Mouse (Mus musculus) midbrain, embryonic 15.5 days (tissue): ENCODE results near the gene Yaf2. TPM values are rescaled to one million over a fixed set of nuclear protein-coding genes. Genes with fewer than 3 reads are reported as not detected.

Experiments
- ATAC-seq: fragments of 200-750 bp; cut with Nextera tagmentation; replicated peaks from 2 replicates; pipeline ENCODE4 v1.8.0; 2017; ENCODE audit warnings: moderate TSS enrichment
- H3K27ac ChIP-seq: fragments of 300-500 bp; sonication (generic); 2 replicates; pipeline ENCODE4 v1.5.1; 2015; ENCODE audit warnings: mild to moderate bottlenecking, inconsistent platforms
- H3K27me3 ChIP-seq: fragments of 300-500 bp; sonication (generic); replicated peaks from 2 replicates; pipeline ENCODE4 v1.6.1; 2015; ENCODE audit warnings: inconsistent platforms
- H3K36me3 ChIP-seq: fragments of 300-500 bp; sonication (generic); replicated peaks from 2 replicates; pipeline ENCODE4 v1.6.1; 2015; ENCODE audit warnings: inconsistent platforms
- H3K4me1 ChIP-seq: fragments of 300-500 bp; sonication (generic); 2 replicates; pipeline ENCODE4 v1.6.1; 2015; ENCODE audit warnings: inconsistent platforms
- H3K4me2 ChIP-seq: fragments of 300-500 bp; sonication (generic); 2 replicates; pipeline ENCODE4 v1.6.1; 2015; ENCODE audit warnings: inconsistent platforms, mild to moderate bottlenecking, moderate library complexity
- H3K4me3 ChIP-seq: fragments of 300-500 bp; sonication (generic); 2 replicates; pipeline ENCODE4 v1.5.1; 2015; ENCODE audit warnings: mild to moderate bottlenecking, inconsistent platforms
- H3K9ac ChIP-seq: fragments of 300-500 bp; sonication (generic); 2 replicates; pipeline ENCODE4 v1.6.1; 2015; ENCODE audit warnings: mild to moderate bottlenecking, inconsistent platforms
- H3K9me3 ChIP-seq: fragments of 300-500 bp; sonication (generic); 2 replicates; pipeline ENCODE4 v1.6.1; 2016; ENCODE audit warnings: inconsistent platforms
- WGBS: fragments of 180-500 bp; shearing (Covaris S2); methylation state at CpG from one replicate; pipeline ENCODE4 v1.1.7; 2015; ENCODE audit warnings: mixed read lengths; 5-methylcytosine and 5-hydroxymethylcytosine counted together
- polyA plus RNA-seq: library from polyadenylated mRNA; unstranded; fragments of >200 nt; fragmentation: Nextera tagmentation; extraction: Ambion mirVana; gene quantifications from 2 replicates; pipeline ENCODE4 v1.2.1, GENCODE M21; 2015

The Yaf2 gene
- polyA plus RNA-seq, 1 experiment from 2014 or later: 121 TPM

DNA sequence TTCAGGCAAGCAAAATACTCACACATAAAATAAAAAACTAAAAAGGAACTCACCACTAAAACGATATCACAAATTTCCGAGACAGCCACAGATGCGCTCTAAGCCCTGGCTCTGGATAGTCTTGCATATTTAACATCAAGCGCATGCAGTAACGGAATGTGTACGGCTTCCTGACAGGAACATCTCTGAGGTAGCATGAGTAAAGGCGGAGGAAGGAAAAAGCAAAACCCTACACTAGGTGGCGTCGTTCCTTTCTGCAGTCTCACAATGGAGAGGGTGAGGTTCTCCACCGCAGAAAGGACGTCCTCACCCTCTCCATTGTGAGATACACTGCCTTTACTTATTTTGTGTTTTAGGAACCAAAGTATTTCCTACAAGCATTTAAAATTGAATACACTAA, 53.4 kb downstream of the Yaf2 start:
- WGBS: 68% methylated on average over 11 of the region's 11 CpGs
- Histone ChIP-seq H3K9me3 (no peaks in the 10 kb centered on the region), H3K36me3 (no peaks in the 10 kb centered on the region; the same call in 1 of the 2 replicates), H3K4me3 (no peak overlapping the region), H3K9ac (no peak overlapping the region), H3K4me2 (no peak overlapping the region), H3K27ac (no peak overlapping the region), H3K4me1 (no peaks in the 10 kb centered on the region), H3K27me3 (no peaks in the 10 kb centered on the region)
- no peak for ATAC-seq

DNA sequence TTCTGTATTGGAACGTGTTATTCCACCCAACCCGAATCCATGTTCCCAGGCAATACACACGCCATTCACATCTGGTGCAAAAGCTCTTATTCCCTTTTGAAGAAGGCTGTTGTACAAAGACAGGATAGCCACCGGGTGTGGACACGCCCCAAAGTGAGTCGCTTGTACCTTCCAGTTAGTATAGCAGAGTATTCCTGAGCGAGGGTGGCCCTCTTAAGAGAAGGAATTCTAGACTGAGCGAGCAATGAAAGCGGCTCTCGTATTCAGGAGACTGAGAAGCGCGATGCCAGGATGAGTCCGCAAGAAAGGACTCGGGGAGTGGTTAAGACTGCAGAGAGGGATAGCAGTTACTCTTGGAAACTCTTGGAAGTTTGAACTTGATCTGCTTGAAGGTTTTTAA, 60.5 kb downstream of the Yaf2 start:
- Histone ChIP-seq H3K36me3 (no peaks in the 10 kb centered on the region), H3K4me1 (peaks cover 26% of the 10 kb centered on the region), H3K4me2 (peak overlapping the region; percentile 92), H3K4me3 (peak overlapping the region; percentile 83), H3K9me3 (no peaks in the 10 kb centered on the region), H3K27ac (no peak overlapping the region), H3K27me3 (no peaks in the 10 kb centered on the region), H3K9ac (peak overlapping the region; percentile 78; the same call in 1 of the 2 replicates)
- 4% methylated on average over 14 of the region's 14 CpGs for WGBS
- no peak for ATAC-seq

DNA sequence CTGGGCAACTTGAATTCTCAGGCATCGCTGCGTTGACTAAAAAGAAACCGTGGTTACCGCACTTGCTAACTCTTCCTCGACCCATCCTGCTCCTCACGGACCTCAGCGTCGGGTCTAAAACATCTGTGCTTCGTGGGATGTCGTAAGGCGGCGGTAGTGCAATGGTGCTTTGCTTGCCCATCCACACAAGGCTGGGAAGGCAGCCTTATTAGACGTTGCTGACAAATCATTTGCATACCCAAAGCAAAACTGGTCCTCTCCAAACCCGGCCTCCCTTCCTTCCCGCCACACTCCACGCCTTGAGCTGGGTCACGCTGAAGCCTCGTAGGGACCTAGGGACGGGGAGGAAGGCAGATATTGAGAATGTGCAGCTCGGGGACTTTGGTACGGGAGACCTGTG, 61.1 kb downstream of the Yaf2 start:
- Histone ChIP-seq H3K4me1 (peaks cover 26% of the 10 kb centered on the region), H3K4me2 (peak overlapping the region; percentile 92), H3K9me3 (no peaks in the 10 kb centered on the region), H3K4me3 (peak overlapping the region; percentile 83), H3K27me3 (no peaks in the 10 kb centered on the region), H3K36me3 (no peaks in the 10 kb centered on the region), H3K27ac (peak overlapping the region; percentile 91), H3K9ac (peak overlapping the region; percentile 78)
- peak; percentile 78 for ATAC-seq
- WGBS: under 1% methylated on average over 21 of the region's 21 CpGs

DNA sequence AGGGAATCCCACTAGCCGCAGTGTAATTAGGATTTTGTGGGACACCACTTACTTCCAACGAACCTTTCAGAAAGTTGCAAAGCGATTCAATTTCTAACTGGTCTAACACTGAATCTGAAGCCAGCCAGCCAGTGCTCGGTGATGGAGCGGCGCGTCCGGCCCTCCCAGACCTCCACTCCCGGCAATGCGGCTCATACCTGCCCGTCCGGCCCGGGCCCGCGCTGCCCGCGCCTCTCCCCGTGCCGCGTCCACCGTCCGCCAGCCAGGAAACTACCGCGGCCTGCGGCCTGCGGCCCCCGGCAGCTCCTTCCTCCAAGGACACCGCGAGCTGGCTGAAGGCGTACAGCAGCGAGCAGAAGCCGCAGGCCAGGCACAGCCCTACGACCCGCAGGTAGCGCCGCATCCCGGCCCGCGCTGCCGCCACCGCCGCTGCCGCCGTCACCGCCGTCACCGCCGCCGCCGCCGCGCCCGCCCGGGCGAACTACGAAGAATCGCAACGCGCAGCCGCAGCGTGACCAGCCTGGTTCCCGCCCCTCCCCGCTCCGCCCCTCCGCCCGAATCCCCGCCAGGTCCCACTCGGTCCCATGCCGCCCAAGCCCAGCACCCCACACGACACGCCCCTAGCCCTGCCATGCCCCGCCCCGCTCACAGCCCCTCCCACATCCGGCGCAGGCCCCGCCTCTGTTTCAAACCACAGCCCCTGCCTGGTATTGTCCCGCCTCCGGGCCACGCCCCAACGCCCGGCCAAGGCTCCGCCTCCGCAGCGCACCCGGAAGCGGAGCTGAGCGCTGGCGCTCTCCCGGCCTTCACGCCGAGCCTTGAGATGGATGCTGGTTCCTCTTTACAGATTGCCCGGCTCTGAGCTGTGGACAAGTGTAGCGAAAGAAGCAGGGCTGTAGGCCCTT, 61.8 kb downstream of the Yaf2 start, which contains the start of gene Gxylt1:
TSS of gene Gxylt1 (minus strand) at position 501 of the 905 bp plus-strand sequence.
- Histone ChIP-seq H3K9ac (peak within 1 kb of the TSS; percentile 78), H3K36me3 (no peaks in the 10 kb centered on the region), H3K4me1 (peaks cover 26% of the 10 kb centered on the region), H3K4me2 (peak within 1 kb of the TSS; percentile 92), H3K9me3 (no peaks in the 10 kb centered on the region), H3K4me3 (peak within 1 kb of the TSS; percentile 83), H3K27ac (peak within 1 kb of the TSS; percentile 91), H3K27me3 (no peaks in the 10 kb centered on the region)
- under 1% methylated on average over 89 of the region's 93 CpGs for WGBS
- ATAC-seq: peak; percentile 97

DNA sequence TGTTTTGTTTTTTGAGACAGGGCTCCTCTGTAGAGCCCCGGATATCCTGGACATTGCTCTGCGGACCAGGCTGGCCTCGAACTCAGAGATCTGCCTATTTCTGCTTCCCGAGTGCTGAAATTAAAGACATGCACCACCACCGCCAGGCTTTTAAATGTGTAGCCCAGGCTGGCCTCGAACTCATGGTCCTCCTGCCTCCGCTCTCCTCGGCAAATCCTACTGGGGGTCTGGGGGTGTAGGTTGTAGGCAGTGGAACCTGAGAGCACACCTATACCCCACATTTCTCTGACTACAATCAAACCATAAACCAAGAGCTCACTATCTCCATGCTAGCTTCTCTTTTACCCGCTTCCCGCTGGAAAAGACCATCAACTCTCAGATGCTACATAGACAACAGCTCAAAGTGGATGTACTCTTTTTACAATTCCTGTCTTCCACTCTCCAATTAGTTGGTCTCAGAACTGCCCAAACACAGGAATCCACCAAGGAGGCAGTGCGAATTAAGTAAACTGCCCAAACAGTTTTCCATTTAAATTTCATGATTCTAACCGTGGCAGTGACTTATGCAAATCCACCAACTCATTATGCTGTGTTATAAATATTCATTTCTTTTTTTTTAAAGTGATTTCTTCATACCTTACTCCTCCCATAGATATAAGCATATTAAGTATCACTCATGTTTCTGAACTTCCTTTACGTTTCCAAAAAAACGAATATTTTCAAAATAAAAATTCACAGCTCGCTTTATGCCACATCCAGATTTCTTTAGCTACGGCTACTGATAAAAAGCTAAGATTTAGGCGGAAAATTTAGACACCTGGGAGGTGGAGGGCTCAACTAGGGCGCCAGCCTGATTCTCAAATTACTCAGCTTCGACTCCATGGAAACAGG, 62.7 kb downstream of the Yaf2 start:
- Histone ChIP-seq H3K27me3 (no peaks in the 10 kb centered on the region), H3K4me2 (peak overlapping the region; percentile 92), H3K9me3 (no peaks in the 10 kb centered on the region), H3K27ac (peak overlapping the region; percentile 91), H3K4me3 (peak overlapping the region; percentile 83), H3K36me3 (no peaks in the 10 kb centered on the region), H3K4me1 (peaks cover 26% of the 10 kb centered on the region), H3K9ac (peak overlapping the region; percentile 78)
- ATAC-seq: no peak
- 43% methylated on average over 19 of the region's 19 CpGs for WGBS

DNA sequence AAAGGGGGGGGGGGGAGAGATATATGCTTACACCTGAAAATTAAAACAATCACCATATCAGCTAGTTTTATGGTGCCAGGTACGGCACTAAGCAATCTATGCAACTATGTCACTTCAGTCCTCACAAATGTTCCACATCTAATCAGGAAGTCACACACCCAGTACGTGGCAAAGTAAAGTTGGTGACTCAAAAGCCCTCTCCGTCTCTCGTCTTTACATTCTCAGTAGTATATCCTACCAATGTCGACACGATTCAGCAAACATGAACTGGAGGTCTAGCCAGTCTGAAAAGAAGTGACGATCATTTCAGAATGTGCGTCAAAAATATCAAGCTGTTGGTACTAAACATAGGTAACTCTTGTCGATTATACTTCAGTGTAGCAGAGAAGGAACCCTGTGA, 63.8 kb downstream of the Yaf2 start:
- 88% methylated on average over 9 of the region's 9 CpGs for WGBS
- Histone ChIP-seq H3K36me3 (no peaks in the 10 kb centered on the region), H3K4me2 (no peak overlapping the region), H3K27ac (no peak overlapping the region), H3K4me1 (peaks cover 26% of the 10 kb centered on the region), H3K9me3 (no peaks in the 10 kb centered on the region), H3K27me3 (no peaks in the 10 kb centered on the region), H3K4me3 (no peak overlapping the region), H3K9ac (no peak overlapping the region)
- ATAC-seq: no peak

DNA sequence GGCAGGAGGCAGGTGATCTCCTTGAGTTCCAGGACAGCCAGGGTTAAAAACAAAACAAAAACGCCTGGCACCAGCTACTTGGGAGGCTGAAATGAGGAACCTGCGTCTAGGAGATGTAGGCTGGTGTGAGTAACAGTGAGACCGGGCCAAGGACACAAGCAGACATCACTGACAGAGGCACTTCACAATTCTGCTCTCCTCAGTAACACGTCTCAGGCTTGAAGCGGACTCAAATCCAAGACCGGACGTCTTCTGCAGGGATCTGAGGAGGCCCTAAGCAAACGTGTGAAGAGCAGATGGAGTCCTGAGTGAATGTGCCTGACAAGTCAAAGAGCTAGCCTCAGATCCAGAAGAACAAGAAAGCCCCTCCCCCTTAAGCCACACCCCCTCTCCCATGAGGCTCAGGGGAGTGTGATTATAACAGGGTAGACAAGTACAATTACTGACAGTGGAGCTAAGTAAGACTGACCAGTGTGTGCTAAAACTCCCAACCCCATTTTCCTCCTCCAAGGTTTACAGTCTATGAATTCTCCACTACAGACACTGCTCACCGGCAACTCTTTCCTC, 66.4 kb downstream of the Yaf2 start:
- no peaks in the 10 kb centered on the region for H3K9me3 ChIP-seq
- H3K27me3 ChIP-seq: no peaks in the 10 kb centered on the region
- 82% methylated on average over 9 of the region's 9 CpGs for WGBS
- no peak overlapping the region for H3K4me3 ChIP-seq
- peaks cover 19% of the 10 kb centered on the region for H3K4me1 ChIP-seq
- H3K9ac ChIP-seq: no peak overlapping the region
- no peak overlapping the region for H3K27ac ChIP-seq
- H3K36me3 ChIP-seq: no peaks in the 10 kb centered on the region
- ATAC-seq: no peak
- no peak overlapping the region for H3K4me2 ChIP-seq

DNA sequence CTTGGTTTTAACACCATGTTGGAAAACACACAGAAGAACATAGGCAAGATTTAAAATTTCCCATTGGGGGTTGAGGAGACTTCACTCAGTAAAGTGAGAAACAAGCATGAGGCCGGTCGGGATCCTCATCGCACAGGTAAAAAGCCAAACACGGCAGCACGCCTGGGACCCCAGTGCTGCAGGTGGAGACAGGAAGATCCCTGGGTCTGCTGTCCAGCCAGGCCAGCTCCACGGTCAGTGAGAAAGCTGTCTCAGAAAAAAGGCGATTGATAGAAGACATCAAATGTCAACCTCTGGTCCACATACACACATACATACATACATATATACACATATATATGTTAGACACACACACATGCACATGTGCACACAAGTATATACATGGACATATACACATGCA, 67.2 kb downstream of the Yaf2 start:
- Histone ChIP-seq H3K27me3 (no peaks in the 10 kb centered on the region), H3K4me1 (peaks cover 19% of the 10 kb centered on the region), H3K27ac (no peak overlapping the region), H3K9ac (no peak overlapping the region), H3K36me3 (no peaks in the 10 kb centered on the region), H3K4me2 (no peak overlapping the region), H3K9me3 (no peaks in the 10 kb centered on the region), H3K4me3 (no peak overlapping the region)
- no peak for ATAC-seq
- 95% methylated on average over 7 of the region's 7 CpGs for WGBS

DNA sequence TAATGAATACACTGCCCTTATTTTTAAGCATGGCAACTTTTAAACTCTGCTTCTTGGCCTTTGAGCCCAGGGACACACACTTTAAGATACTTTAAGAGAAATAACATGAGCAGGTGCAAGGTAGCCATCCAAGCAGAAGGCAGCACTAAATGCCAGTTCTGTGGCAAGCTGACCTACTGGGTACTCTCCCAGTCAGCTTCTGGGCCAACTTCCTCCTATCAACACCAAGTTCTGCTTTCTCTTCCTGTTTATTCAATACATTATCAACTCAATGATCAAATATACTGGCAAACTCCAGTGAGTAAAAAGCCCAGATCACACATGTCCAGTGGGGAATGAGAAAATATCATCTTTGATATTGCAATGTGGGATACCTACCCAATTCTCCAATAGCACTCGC, 68.7 kb downstream of the Yaf2 start:
- H3K4me1 ChIP-seq: peaks cover 6% of the 10 kb centered on the region
- H3K27me3 ChIP-seq: no peaks in the 10 kb centered on the region
- H3K36me3 ChIP-seq: no peaks in the 10 kb centered on the region
- no peaks in the 10 kb centered on the region for H3K9me3 ChIP-seq
- WGBS: 98% methylated on average over 1 of the region's 1 CpGs
- H3K4me2 ChIP-seq: no peak overlapping the region
- ATAC-seq: no peak
- no peak overlapping the region for H3K27ac ChIP-seq
- no peak overlapping the region for H3K9ac ChIP-seq
- no peak overlapping the region for H3K4me3 ChIP-seq

DNA sequence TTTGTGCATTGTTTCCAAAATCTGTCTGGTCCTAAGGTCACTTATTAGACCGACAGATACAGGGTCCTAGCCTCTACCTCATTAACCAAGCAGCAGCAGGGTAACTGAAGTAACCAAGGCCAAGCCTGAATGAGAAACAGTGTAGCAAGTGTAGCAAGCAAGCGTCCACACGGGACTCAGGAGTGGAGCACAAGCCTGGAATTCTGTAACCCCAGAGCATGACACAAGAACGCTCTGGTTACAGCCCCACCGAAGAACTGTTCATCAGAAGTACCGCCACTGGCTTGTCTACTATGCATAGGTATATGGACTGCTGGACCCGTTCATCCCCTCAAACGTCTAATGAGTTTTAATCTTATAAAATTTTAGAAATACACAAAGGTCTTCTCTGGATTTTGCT, 69.3 kb downstream of the Yaf2 start:
- H3K4me2 ChIP-seq: no peak overlapping the region
- no peak overlapping the region for H3K4me3 ChIP-seq
- H3K9me3 ChIP-seq: no peaks in the 10 kb centered on the region
- no peaks in the 10 kb centered on the region for H3K36me3 ChIP-seq
- peaks cover 1% of the 10 kb centered on the region for H3K4me1 ChIP-seq
- no peaks in the 10 kb centered on the region for H3K27me3 ChIP-seq
- H3K27ac ChIP-seq: no peak overlapping the region
- H3K9ac ChIP-seq: no peak overlapping the region
- ATAC-seq: no peak
- 83% methylated on average over 8 of the region's 8 CpGs for WGBS

DNA sequence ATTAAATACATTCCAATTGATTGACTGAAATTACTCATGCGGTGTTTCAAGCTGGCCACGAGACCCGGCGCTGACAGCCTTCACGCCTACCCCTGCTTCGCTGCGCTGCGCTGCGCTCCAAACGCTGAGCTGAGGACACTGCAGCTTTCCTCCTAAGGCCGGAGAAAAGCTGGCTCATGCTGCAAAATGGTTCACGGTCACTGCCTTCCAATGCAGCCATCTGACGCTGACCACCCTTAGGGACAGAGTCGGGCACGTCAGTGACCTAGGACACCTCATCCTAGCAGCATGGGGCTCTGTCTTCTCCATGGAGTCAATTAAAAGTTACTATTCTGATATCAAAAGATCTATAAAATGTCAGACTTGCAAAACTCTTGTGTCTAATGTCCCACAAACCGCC, 70.4 kb downstream of the Yaf2 start:
- no peaks in the 10 kb centered on the region for H3K36me3 ChIP-seq
- 59% methylated on average over 16 of the region's 16 CpGs for WGBS

DNA sequence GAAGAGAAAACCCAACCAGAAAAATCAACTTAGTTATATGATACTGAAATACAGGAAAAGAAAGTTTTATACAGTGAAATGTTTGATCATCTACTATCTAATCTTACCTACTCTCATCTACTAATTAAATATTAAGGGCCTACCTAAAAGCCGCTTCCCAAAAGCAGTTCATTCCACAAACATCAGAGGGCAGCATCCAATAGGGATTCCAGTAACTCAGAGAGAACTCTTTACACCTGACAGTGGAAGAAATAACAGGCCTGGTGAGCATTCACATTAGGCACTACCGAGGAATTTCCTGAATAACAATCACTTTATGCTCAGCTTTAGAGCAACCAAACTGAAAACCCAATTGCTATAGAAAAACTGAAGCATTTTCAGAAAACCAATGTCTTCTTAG, 71.0 kb downstream of the Yaf2 start:
- no peak for ATAC-seq
- no peaks in the 10 kb centered on the region for H3K27me3 ChIP-seq
- H3K27ac ChIP-seq: no peak overlapping the region
- H3K9ac ChIP-seq: no peak overlapping the region
- WGBS: 40% methylated on average over 2 of the region's 2 CpGs
- H3K36me3 ChIP-seq: no peaks in the 10 kb centered on the region
- no peak overlapping the region for H3K4me2 ChIP-seq
- H3K9me3 ChIP-seq: no peaks in the 10 kb centered on the region
- H3K4me3 ChIP-seq: no peak overlapping the region
- no peaks in the 10 kb centered on the region for H3K4me1 ChIP-seq

More for the DNA sequence above, 70.4 kb downstream of the Yaf2 start:
- H3K27ac ChIP-seq: no peak overlapping the region
- no peak overlapping the region for H3K4me2 ChIP-seq
- H3K4me1 ChIP-seq: no peaks in the 10 kb centered on the region
- no peak for ATAC-seq
- no peaks in the 10 kb centered on the region for H3K9me3 ChIP-seq
- no peaks in the 10 kb centered on the region for H3K27me3 ChIP-seq
- no peak overlapping the region for H3K4me3 ChIP-seq
- no peak overlapping the region for H3K9ac ChIP-seq
